Mouse (Mus musculus): Measurements from ENCODE around the gene Mta3.

DNA sequence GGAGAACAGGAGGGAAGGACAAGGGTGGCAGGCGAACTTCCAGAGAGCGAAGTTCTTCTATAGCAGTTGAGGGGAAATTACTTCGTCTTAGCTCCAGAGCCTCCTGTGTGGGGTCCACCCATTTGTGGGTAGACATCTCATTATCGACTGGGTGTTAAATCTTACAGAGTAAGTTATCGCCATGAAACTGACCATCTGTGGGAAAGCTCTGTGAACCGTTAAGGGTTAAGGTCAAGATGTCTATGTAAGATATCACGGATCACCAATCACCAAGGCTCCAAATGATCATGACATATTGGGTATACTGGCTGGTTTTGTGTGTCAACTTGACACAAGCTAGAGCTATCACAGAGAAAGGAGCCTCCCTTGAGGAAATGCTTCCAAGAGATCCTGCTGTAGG lies 21.5 kb upstream of the Mta3 start:
- TF ChIP-seq CTCF (conservative IDR thresholded peaks at IDR 0.05; ENCODE audit: insufficient read depth, insufficient read length, low read depth, low read length) (no peak), POLR2A (IDR thresholded peaks at IDR 0.05; ENCODE audit: low read depth, low read length) (no peak)

Measured in kidney, adult 2 months (tissue).